Mouse (Mus musculus) lung, postnatal 4 days (tissue): ENCODE results near the gene Prkn.

Source experiments
- DNase-seq, 2 experiments: peaks; one replicate each; pipeline ENCODE4 v3.0.0; 2021

Prkn gene

DNA sequence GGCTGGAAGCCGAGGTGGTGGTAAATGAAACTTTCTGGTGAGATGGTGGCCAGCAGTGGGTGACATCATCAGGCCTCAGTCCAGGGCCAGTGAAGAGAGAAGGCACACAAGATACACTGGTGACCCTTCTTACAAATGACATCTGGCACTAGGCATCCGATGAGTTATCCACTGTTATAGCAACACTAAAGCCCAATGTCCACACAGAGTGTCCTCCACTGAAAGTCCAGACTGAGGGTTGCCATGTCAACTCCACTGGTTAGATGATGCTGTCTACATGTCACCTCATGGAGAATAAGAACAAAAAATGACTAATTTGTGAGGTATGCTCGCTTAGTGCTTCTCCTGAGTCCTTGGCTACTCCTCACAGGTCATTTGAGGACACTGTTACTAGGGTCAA, 1210.8 kb downstream of the Prkn start:
- DNase-seq: no peak

DNA sequence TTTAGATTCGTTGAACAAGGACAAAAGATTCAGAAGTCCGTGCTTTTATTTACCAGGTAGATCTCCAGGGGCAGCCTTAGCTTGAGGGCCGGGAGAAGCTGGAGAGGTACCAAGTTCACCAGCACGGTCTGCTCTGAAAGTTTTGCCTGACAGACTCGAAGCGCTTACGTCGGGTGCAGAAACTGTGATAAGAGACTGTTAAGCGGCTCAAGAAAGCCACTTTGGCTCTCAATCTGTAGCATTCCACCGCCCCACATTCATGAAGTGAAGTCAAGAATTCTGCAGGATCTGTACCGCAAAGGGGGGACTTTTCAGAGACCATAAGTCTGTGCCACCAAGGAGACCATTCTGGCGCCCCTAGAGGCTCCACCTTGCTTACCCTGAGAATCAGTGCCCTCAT, 1212.5 kb downstream of the Prkn start:
- DNase-seq: peak; percentile 40 to 70

DNA sequence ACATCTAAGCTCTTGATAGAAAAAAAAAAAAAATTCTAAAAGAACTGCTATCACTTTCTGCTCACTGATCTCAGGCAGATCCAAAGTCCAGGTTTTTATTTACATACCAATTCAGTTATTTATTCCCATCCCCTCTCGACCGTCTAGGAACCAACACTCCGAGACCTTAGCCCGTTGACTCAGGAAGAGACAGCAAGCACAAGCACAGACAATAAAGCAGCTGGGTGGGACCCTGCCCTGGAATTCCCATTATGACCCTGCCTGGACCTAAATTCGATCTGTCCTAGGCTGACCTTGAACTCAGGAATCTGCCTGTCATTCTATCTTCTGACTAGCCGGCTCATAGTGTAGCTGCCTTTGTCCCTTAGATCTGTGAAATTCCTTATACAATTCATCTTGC, 1218.9 kb downstream of the Prkn start:
- DNase-seq: no peak

GRCm38 (mm10) chr17:12061381-12061780, 1221.2 kb downstream of the Prkn start:
- no peak for DNase-seq

- DNase-seq: no peak
These were observed 1222.7 kb downstream of the Prkn start for GRCm38 (mm10) chr17:12062861-12063260.

GRCm38 (mm10) chr17:12063533-12063932, 1223.3 kb downstream of the Prkn start:
- DNase-seq: peak in 1 of 2 experiments; percentile 30

DNA sequence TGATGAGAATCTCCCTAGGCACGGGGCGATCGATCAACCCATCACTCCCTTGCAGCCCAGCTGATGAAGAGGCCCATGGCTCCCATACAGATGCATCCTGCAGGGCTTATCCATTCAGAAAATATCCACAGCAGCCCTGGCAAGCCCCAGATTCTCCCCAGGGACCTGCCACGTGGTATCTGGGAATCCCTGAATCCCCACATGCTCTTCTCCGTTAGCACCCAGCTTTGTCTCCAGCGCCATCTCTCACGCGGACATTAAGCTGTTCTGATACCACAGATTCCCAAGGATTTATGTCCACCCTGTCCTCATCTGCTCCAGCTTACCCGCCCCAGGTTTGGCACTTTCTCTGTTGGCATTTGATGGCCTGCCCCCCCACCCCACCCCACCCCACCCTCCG, 1225.9 kb downstream of the Prkn start:
- no peak for DNase-seq

DNA sequence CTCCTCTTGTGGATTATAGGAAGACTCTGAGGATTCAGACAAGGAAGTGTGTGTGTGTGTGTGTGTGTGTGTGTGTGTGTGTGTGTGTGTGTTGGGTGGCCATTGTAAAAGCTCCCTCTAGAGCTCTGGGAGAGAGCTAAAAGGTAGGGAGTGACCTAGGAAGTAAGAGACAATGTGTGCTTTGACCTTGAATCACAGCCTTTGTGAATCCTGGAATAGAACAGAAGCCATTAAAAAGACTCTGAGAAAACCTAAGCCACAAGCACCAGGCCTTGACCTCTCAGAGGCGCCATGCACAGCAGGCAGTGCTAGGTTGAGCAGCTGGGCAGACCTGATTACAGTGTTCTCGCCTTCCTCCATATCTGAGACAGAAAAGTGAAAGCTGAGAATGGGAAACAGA, 1236.6 kb downstream of the Prkn start:
- DNase-seq: no peak

GRCm38 (mm10) chr17:12080656-12081495, 1240.7 kb downstream of the Prkn start:
- peak; percentile 37 to 65 for DNase-seq

DNA sequence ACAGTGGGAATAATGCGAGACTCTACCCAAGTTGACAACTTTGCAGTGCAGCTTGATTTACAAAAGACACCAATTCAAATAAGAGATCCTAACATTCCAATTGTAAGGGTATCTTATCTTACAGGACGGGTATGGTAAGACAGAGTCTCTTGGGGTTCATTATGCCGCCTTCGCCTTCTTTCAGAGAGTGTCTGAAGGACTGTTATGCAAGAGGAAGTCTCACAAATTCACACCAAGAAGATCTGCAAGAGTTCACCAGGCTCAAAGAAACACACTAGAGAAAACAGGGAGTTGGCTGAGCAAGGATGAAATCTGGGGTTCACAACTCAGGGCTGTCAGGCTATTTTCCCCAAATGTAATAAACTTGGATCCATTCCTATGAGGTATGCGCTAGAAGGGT, 1242.0 kb downstream of the Prkn start:
- no peak for DNase-seq

DNA sequence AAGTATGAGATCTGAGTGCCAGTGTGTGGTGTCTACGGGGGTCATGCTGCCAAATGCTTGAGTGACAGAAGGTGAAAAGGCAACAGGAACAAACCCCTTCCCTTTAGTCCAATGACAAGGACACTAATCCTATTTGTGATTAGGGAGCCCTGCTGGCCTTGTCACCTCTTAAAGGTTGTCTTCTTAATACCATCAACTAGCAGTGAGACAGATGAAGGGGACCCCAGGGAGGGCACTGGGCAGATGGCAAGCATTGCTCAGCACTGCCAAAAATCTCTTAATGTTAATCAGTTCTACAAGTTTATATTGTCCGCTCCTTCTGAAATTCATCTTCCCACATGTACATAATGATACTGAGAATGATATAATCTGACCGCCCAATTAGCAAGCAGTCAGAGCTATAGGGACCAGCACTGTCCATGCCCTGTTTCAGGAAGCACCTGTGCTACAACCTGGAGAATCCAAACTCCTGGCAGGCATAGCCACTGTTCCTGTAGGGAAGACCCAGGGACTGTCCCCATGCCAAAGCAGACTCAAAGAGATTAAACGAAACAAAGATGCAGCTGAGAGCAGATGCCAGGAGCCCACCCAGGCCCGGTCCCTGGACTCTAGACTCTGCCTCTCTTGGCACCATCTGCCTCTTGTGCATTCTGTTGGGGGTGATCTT, 1250.2 kb downstream of the Prkn start:
- DNase-seq: no peak

DNA sequence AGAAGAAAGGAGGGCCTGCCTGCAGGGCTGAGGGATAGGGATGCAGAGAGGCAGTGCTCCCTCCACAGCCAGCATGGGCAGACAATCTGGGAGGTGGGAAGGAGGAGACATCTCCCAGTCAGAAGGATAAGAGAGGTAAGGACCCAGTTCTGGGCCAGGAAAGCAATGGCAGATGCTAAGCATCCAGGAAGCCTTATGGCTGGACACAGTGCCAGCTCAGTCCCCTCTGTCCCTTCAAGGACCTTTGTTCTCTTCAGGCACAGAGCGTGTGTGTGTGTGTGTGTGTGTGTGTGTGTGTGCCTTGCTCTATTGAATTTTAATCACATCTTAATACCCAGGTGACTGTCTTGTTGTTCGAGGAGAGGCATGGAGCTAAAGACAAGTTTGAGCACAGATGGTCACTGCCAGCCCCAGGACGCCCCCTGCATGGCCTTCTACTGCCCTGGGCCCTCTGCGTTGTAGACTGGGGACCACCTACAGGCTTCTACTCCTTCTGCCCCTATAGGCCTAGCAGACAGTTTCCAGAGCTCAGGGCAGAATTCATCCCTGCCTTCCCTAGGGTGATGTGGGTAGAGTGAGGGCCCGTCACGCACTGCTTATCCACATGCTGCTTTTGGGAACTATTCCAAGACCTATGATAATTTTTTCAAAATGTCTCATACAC, 1252.8 kb downstream of the Prkn start:
- no peak for DNase-seq

DNA sequence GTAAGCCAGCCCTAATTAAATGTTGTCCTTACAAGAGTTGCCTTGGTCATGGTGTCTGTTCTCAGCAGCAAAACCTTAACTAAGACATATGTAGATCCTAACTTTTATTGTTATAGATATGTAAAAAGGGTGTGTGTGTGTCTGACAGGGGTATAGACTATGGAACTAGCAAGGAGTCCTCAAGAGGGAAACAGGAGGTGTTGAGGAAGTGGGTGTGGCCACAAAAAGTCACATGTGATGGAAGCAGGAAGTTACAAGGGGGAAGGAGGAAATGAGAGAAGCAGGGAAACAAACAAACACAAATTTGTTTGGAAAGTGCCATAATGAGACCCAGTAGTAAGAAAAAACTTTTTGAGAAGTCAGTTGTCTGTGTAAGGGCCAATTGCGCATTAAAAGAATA, 1253.8 kb downstream of the Prkn start:
- DNase-seq: no peak

GRCm38 (mm10) chr17:12094827-12095590, 1254.8 kb downstream of the Prkn start:
- DNase-seq: peak; percentile 38 to 69

- no peak for DNase-seq
These were observed 1259.2 kb downstream of the Prkn start for GRCm38 (mm10) chr17:12099415-12099814.

DNA sequence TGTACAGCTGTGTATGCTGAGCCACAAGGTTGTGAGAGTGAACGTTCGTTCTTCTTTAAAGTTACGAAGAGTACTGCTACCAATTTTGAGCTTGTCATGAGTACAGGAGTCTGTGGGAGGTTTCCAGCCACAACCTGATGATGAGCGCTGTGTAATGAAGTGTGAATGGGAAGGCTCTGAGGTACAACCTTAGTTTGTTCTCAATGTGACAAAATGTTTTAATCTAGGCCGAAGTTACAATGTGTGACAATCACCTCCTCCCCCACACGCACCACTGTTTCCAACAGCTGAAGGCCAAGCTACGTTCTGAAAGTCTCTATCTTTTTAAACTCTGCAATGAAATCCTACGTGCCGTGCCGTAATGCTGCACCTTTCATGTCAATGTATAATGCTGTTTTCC, 1262.1 kb downstream of the Prkn start:
- no peak for DNase-seq

- peak in 1 of 2 experiments; percentile 25 for DNase-seq
These were observed 1263.6 kb downstream of the Prkn start for GRCm38 (mm10) chr17:12103781-12104180.

DNA sequence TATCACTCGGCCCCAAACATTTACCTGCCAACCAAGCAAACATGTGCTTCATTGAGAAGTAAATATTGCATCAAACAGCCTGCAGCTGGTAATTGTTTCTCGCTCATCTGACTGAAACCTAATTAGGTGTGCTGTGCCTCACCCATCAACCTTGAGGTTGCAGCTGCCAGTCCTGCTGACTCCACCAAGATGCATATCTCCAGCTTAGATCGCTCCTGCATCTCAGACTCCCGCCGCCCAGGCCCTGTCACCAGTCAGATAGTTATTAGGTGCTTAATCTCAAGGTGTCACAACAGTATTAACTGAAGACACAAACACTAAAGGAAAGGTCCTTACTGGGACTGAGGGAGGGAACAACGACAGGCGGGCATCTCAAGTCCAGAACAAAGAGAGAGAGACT, 1264.1 kb downstream of the Prkn start:
- peak in 1 of 2 experiments; percentile 31 for DNase-seq

DNA sequence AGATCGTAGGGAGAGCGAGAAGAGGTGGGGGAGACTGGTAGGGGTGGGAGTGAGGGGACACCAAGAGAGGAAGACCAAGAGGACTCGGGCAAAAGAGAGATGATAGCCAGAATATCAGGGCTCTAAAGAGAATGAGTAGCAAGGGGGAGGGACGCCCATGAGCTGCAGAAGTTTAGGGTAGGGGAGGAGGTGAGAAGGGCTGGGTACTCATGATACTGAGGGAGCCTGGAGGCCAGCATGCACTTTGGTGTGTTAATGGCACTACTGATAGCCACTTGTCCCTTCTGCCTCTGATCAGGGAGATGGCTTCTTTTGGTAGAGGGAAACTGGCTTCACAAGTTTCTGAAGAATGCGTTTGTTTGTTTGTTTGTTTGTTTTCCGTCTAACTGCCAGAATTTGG, 1264.5 kb downstream of the Prkn start:
- no peak for DNase-seq

DNA sequence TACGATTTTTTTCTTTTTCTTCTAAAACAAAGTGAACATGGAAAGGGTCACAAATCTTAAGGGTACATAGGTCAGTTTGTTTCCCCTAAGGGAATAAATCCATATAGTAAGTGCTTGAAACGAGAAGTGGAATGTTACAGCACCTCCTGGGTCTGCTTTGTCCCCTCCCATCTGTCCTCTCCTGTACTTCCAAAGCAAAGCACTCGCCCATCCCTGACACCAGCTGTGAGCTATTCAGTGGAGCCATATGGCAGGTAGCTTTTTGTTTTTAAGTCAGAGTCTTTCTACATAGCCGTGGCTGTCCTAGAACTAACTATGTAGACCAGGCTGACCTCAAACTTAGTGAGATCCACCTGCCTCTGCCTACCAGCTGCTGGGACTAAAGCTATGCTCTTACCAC, 1266.1 kb downstream of the Prkn start:
- no peak for DNase-seq
